Mouse (Mus musculus) embryonic fibroblast, embryonic 13.5 days (primary cell): Measurements from ENCODE around the gene Mrps12.

Source experiments
- CTCF ChIP-seq: IDR thresholded peaks from 2 replicates; pipeline ENCODE4 v1.5.1; 2011; ENCODE audit warnings: mild to moderate bottlenecking, control low read depth, low read length, moderate library complexity, borderline replicate concordance; ENCODE audit not compliant: insufficient read depth
- POLR2A ChIP-seq: IDR thresholded peaks from 2 replicates; pipeline ENCODE4 v1.6.1; 2011; ENCODE audit warnings: low read depth, mild to moderate bottlenecking, control low read depth, low read length, moderate library complexity

DNA sequence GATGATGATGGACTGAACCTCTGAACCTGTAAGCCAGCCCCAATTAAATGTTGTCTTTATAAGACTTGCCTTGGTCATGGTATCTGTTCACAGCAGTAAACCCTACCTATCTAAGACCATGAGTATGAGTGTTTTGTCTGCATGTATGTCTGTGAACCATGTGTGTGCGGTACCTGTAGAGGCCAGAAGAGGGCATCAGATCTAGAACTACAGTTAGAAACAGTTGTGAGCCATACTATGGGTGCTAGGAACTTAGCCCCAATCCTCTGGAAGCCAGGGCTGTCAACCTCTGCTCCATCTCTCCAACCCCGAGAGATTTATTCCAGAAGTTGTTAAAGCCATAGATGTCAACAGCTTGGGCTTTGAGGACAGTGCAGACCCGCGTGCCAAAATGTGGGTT lies 41.4 kb downstream of the Mrps12 start:
- TF ChIP-seq POLR2A (no peak), CTCF (no peak)
